Mouse (Mus musculus) lung, postnatal 14 days (tissue): Measurements from ENCODE around the gene Mpig6b.
A peak's percentile ranks its signal among the peaks of the same experiment; 100 is the strongest.

Experiments
- DNase-seq: peaks from one replicate; pipeline ENCODE4 v3.0.0; 2021

Gene Mpig6b

GRCm38 (mm10) chr17:35058911-35059892, 6.8 kb downstream of the Mpig6b start, which contains the start of gene Ddah2:
Gene Ddah2, plus strand, starts transcription at chr17:35059035.
- peak; percentile 96 for DNase-seq

GRCm38 (mm10) chr17:35058316-35058715, 7.7 kb downstream of the Mpig6b start:
- no peak for DNase-seq

- DNase-seq = no peak
Observed at GRCm38 (mm10) chr17:35057090-35057489, 8.9 kb downstream of the Mpig6b start.

DNA sequence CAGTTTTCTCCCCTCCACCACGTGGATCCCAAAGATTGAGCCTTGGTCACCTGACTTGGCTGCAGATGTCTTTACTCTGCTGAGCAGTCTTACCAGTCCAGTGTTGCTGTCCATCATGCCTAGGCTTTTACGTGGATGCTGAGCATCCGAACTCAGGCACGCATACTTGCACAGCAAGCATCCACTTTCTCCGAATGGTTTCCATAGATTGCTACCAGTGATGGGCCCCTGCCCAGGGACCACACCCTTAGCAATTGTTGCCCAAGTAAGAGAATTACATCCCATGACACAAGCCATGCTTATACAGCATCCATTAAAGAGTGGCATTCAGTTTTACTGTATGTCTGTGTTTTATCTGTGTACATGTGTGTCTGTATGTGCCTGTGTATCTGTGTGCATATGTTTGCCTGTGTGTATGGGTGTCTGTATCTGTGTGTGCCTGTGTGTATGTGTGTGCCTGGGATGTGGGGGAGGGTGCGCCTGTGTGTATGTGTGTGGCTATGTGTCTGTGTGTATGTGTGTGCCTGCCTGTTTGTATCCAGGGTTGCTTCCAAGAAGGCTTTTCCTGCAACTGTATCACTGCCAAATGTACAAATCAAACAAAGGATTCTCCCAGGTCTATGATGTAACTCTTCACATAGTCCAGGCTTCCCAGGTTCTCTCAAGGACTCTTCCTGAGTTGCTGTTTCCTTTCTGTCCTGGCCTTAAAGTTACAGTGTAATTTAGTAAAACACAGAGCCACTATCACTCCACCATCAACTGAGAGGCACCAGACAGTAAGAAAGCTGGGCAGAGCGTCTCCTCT, 10.1 kb downstream of the Mpig6b start:
- no peak for DNase-seq

DNA sequence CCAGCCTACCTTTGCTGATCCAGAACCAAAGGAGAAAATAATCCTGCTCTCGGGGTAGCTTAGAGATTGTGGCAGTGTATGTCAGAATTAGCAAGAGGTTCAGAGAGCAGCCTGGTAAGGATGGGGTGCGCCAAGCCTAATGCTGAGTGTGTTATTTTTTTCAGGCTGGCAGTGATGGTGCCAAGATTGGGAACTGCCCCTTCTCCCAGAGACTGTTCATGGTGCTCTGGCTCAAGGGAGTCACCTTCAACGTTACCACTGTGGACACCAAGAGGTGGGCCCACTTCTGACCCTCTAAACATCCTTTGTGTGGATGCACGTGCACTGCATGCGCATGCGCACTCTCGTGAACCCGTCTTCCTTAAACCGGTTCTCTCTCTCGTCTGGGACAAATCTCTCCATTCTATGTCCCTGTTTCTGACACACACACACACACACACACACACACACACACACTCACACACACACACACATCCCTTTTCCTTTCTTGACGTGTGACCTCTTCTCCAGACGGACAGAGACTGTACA, 13.6 kb downstream of the Mpig6b start:
- DNase-seq = no peak

DNA sequence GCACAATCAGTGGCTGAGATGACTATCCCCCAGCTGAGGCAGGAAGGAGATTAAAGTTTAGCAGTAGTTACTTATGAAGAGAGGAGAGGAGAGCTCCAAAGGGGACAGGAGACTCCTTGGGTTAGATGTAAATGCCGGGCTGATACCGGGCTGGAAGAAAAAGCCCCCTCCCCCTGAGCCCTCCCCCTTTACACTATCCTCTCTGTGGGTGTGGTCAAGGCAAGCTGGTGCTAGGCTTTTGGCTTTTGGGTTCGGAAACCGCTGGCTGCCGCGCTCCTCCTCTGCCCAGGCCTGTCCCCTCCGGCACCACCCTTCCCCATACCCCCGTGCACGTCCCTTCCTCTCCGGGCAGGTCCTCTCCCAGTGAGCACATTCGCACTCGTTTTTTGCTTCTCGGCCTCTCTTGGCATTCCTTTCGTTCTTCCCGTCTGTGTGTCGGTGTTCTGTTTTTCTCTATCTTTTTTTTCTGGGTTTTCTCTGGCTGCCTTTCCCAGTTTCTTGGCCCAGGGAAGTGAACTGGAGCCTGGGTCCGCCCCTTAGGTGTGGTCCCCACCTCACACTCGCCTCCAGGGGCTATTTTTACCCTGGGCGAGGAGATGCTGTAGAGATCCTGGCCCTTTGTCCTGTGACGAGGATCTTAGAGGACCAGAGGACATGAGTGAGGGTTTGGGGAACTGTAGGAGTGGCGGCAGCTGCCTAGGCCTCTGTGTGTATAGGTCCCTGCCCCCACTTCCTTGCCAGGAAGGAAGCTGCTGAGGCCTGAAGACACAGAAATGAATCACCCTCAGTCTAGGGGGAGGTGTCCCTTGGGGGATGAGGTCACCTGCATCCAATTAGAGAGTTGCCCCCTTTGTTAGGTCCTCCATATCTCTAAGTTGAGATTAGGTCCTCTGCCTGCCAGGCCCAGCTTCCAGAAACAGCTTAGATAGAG, 14.6 kb downstream of the Mpig6b start:
- peak; percentile 76 for DNase-seq

GRCm38 (mm10) chr17:35050126-35050750, 15.7 kb downstream of the Mpig6b start:
- peak; percentile 84 for DNase-seq

DNA sequence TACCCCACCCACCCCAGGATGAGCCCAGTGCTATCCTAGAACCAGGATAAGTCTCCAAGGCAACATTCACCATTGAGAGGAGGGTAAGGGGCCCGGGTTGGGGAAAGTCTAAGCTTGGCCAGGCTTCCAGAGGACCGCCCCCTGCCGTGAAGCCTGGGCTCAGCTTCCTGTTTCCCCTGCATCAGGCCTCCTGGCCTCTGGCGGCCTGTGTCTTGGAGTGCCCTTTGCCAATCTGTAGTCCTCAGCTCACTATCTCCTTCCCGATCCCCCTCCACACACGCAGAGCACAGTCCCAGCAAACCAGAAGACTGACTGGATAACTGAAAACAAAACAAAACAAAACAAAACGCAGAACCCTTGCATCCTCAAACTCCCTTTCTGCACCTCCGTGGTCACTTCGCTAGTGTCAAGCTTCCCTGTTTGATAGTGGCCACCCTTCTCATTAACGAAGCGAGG, 16.4 kb downstream of the Mpig6b start, which contains the start of gene Clic1:
Gene Clic1 (plus strand): TSS at position 406 of the 456 bp plus-strand sequence.
- DNase-seq = peak; percentile 63

GRCm38 (mm10) chr17:35048932-35049440, 17.0 kb downstream of the Mpig6b start:
- no peak for DNase-seq

DNA sequence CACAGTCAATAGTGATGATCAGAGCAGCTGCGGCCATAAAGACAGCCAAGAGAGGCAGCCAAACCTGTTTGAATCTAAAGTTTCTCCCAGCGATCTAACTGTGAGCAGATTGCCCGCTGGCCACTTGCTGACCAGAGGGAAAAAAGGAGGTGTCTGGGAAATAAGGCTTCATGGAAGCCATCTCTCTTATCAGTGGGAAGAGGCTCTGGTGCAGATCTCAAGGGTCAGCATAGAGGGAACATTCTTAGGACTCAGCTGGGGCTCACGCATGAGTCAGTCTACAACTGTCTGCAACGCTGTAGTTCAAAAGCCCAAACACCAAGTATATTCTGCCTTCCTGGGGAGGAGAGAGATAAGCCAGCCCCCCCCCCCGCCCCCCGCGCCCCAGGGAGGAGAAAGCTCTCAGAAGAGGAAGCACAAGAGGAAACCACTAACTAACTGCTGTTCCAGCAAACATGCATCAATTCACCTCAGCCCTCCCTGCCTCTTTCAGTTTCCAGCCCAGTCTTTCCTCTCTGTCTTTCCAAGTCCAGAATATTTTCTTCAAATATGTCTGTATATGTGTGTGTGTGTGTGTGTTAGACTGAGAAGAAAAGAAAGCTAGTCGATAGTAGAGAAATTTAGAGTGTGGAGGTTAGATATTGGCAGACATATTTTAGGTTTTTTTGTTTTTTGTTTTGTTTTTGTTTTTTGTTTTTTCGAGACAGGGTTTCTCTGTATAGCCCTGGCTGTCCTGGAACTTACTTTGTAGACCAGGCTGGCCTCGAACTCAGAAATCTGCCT, 17.6 kb downstream of the Mpig6b start:
- no peak for DNase-seq

DNA sequence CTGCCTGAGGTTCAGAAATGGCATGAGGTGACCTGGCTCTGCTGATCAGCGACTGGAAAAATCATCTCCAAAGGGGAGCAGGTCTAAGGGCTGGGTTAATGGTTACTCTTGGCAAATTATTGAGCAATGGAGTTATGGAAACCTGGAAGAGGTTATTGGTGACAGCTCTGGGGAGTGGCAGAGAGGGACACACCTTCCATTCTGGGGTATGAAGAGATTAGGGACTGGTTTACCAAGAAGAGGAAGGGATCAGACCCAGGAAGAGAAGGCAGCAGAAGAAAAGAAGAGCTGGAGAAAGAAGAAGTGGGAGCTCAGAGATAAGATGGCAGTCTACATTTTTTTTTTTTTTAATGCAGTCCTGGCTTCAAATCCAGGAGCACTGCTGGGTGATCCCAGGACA, 18.3 kb downstream of the Mpig6b start:
- no peak for DNase-seq

- DNase-seq = peak; percentile 98
Observed at GRCm38 (mm10) chr17:35046681-35047455, 19.1 kb downstream of the Mpig6b start, which contains the start of gene Msh5. Gene Msh5, minus strand, starts transcription at chr17:35046745.

DNA sequence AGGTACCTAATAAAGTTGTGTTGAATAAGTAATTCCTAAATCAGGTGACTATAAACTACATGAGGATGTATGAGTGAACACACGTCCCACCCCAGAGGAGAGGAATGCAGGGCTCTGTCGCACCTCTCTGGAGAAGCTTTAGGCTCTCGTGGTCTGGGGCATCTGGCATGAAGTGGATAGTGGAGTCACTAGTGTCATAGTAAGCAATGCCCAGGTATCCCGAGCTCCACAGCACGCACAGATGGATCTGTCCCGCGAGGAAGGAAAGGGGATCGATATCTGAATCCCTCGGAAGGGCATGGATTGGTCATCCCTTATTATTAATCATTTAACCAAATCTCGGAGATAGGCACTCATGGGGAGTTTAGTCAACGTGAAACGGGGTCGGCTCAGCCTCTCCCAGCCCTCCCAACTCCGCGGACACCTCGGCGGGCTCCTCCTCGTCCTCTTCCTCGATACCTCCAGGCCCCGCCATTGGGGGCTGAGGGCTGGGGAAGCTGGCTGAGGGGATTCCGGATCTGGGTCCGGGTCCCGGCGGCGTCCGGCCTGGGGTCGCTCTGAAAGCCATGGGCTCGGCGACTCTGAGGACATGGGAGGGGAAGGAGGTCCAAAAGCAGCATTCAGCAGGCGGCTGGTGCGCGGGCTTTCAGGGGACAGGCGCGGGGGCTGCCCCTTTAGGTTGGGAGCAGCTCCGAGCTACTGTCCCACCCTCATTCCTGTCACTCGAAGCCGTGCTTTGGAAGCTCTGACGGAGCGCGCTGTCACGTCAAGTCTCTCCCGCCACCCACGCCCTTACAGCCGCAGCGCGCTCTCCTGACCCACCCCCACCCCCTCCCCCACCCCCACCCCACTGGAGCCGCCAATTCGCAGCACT, 19.9 kb downstream of the Mpig6b start:
- DNase-seq = no peak

GRCm38 (mm10) chr17:35044904-35045806, 20.8 kb downstream of the Mpig6b start:
- DNase-seq = no peak

DNA sequence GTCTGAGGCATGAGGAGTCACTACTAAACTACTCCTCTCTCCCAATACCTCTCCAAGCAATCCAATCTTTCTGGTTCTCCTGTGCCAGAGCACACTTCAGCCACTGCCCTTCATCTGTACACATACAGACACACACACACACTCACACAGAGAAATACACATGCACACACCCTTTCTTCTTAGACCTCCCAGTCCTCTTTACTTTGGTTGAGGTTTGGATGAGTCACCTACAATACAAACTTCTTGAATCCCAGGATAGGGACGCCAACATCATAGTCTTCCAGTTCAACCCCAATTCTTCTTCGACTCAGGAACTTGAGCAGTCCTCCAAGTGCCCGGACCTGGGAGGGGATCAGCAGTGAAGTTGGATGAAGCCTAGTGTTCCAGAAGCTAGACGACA, 22.2 kb downstream of the Mpig6b start:
- no peak for DNase-seq

GRCm38 (mm10) chr17:35039121-35039873, 26.7 kb downstream of the Mpig6b start:
- DNase-seq = no peak

DNA sequence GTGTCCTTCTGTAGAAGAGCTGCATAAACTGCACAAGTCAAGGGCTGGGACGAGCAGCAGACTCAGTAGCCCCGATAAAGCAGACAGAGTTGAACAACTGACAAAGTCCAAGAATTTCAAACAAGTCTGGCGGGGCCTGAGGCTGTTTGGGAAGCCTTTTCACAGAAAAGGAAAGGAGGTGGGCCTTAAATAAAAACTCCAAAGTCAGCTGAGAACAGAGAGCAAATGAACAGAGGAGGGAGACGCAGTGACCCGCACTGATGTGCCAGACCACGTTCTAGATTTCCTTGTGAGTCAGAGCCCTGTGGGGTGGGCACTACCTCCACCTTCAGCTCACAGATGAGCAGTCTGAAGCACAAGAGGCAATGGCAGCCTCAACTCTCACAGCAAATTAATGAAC, 31.1 kb downstream of the Mpig6b start:
- DNase-seq = no peak
